In the genomic region with DNA sequence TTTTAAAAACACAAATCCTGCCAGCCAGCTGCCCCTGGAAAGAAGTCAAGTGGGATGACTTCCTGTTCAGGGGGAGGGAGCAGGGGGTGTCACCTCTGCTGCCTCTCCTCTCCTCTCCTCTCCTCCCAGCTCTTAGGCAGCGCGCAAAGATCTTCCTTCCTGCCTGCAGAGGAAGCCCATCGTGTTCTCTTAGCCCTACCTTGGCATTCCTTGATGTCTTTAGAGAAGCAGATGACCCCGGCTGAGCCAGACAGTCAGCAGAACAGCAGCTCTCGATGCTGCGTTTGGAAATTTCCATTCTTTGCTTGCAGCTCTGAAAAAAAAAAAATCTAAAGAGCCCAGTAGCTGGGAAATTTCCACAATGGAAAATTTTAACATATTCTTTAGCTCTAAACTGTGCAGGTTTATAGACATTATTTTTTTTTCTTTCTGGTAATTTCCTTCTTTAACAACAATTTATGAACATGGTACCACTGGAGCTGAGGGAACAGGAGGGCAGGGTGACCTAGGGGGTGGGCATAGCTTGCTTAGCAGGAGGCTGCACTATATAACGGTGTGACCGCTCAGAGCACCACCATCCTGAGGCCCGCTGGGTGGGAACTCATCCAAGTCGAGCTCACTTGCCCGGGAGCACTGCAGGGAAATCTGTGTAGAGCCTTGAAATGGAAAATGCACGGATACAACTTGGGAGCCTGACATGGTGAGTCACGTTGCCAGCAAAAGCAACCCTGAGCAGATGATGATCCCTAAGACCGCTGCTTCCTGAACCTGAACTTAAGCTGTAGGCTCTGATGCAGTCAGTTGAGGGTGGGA, we compare ENCODE assay signal across 9 mouse cellular contexts.
DNase-seq lines count a peak whose midpoint lies in the region; ATAC-seq and TF ChIP-seq lines count a peak whose summit lies in the region.
"Had no signal": no experiment of that assay in that cellular context is flagged by ENCODE, and none has a peak within 500 bp of the region (broad histone marks: within the 10 kb centered on the region; RNA-seq: fewer than 3 reads in every experiment).

No protein-coding gene starts in this region.

- H3K27me3 ChIP-seq in kidney, embryonic 15.5 days, result no peaks in the 10 kb centered on the region
- H3K27me3 ChIP-seq in heart, postnatal 0 days (ENCODE audit: control insufficient read depth, insufficient read depth, low read length), result 0 out of 2 replicates have a peak, but pooled peaks cover 4% of the 10 kb centered on the region

- TF ChIP-seq EP300 in heart, postnatal 0 days (IDR thresholded peaks at IDR 0.05; ENCODE audit: low read depth), result no peak

- no peak overlapping the region for H3K9ac ChIP-seq in kidney, embryonic 15.5 days
- H3K9ac ChIP-seq in heart, postnatal 0 days (replicated peaks; ENCODE audit: low read depth, low read length), result no peak overlapping the region

- peak; percentile 81 for DNase-seq in kidney, adult 11 months
- DNase-seq in MN1 (ENCODE audit: low spot score), result peak; percentile 70
- DNase-seq in cerebellum, postnatal 10 days, result peak; percentile 64 to 72
- peak; percentile 29 for DNase-seq in heart, postnatal 0 days (ENCODE audit: low spot score)
- peak; percentile 42 for DNase-seq in lung, postnatal 36 days
- DNase-seq in spleen, postnatal 36 days (ENCODE audit: low spot score in 2 of 2), result no peak
- no peak for DNase-seq in urinary bladder, adult 2 months (ENCODE audit: low spot score)

- WGBS in kidney, embryonic 15.5 days, result 41% methylated on average over 14 of the region's 14 CpGs
- WGBS in heart, postnatal 0 days, result 28% methylated on average over 14 of the region's 14 CpGs

- no peak overlapping the region for H3K27ac ChIP-seq in kidney, embryonic 15.5 days
- no peak overlapping the region for H3K27ac ChIP-seq in heart, postnatal 0 days (ENCODE audit: low read depth)

- H3K4me1 ChIP-seq in kidney, embryonic 15.5 days, result peaks cover 10% of the 10 kb centered on the region
- H3K4me1 ChIP-seq in heart, postnatal 0 days (ENCODE audit: control insufficient read depth, insufficient read depth), result 0 out of 2 replicates have a peak, but pooled peaks cover 3% of the 10 kb centered on the region

- no peak for TF ChIP-seq CTCF in heart, postnatal 0 days (IDR thresholded peaks at IDR 0.05; ENCODE audit: low read depth)

- H3K4me3 ChIP-seq in kidney, embryonic 15.5 days (replicated peaks), result no peak overlapping the region
- H3K4me3 ChIP-seq in heart, postnatal 0 days (ENCODE audit: low read depth, low read length), result no peak overlapping the region

- no peaks in the 10 kb centered on the region for H3K9me3 ChIP-seq in kidney, embryonic 15.5 days (replicated peaks)
- no peaks in the 10 kb centered on the region for H3K9me3 ChIP-seq in heart, postnatal 0 days (replicated peaks; ENCODE audit: control insufficient read depth, low read length)
- H3K9me3 ChIP-seq: G1E had no signal

- no peaks in the 10 kb centered on the region for H3K36me3 ChIP-seq in kidney, embryonic 15.5 days
- H3K36me3 ChIP-seq in heart, postnatal 0 days (replicated peaks; ENCODE audit: control insufficient read depth, insufficient read depth, low read length), result no peaks in the 10 kb centered on the region
- H3K36me3 ChIP-seq: G1E had no signal

- ATAC-seq in kidney, embryonic 15.5 days (replicated peaks; ENCODE audit: low FRiP score), result no peak
- ATAC-seq in heart, postnatal 0 days (ENCODE audit: insufficient read depth, low read depth), result 0 out of 2 replicates have a peak, but pooled peaks have one; percentile 24

- H3K4me2 ChIP-seq in kidney, embryonic 15.5 days, result no peak overlapping the region
- 0 out of 2 replicates have a peak overlapping the region, but pooled peaks have one; percentile 3 for H3K4me2 ChIP-seq in heart, postnatal 0 days (ENCODE audit: low read depth, low read length)

Comparison
In these comparisons a context has a peak if more than half of its experiments do, and no peak if none do; other contexts are left out.
1. DNase-seq: peak in kidney, adult 11 months (single experiment), MN1 (single experiment), cerebellum, postnatal 10 days (2 of 2), heart, postnatal 0 days (single experiment) and lung, postnatal 36 days (single experiment); none in spleen, postnatal 36 days (0 of 2) and urinary bladder, adult 2 months (single experiment).